Mouse (Mus musculus) limb, embryonic 15.5 days (tissue): ENCODE data around the gene Slc7a4. TPM values are rescaled to one million over a fixed set of nuclear protein-coding genes. Genes with fewer than 3 reads are reported as not detected.
"Not testable (repeated sequence)": the region's sequence is repeated elsewhere in the genome, so short reads cannot be mapped to it uniquely, and the experiment has no call there.

Source experiments
- ATAC-seq: fragments of 200-750 bp; cut with Nextera tagmentation; 2 replicates; pipeline ENCODE4 v1.8.0; 2017; ENCODE audit warnings: low read depth, moderate TSS enrichment; ENCODE audit not compliant: insufficient number of reproducible peaks, low FRiP score, low TSS enrichment
- H3K27ac ChIP-seq: fragments of 300-500 bp; sonication (generic); 2 replicates; pipeline ENCODE4 v1.5.1; 2015; ENCODE audit warnings: moderate library complexity, mild to moderate bottlenecking, inconsistent platforms
- H3K27me3 ChIP-seq: fragments of 300-500 bp; sonication (generic); 2 replicates; pipeline ENCODE4 v1.6.1; 2015; ENCODE audit warnings: inconsistent platforms
- H3K36me3 ChIP-seq: fragments of 300-500 bp; sonication (generic); 2 replicates; pipeline ENCODE4 v1.6.1; 2015; ENCODE audit warnings: inconsistent platforms
- H3K4me1 ChIP-seq: fragments of 300-500 bp; sonication (generic); 2 replicates; pipeline ENCODE4 v1.6.1; 2015; ENCODE audit warnings: inconsistent platforms
- H3K4me2 ChIP-seq: fragments of 300-500 bp; sonication (generic); 2 replicates; pipeline ENCODE4 v1.6.1; 2015; ENCODE audit warnings: mild to moderate bottlenecking, inconsistent platforms
- H3K4me3 ChIP-seq: fragments of 300-500 bp; sonication (generic); 2 replicates; pipeline ENCODE4 v1.5.1; 2015; ENCODE audit warnings: mild to moderate bottlenecking, inconsistent platforms
- H3K9ac ChIP-seq: fragments of 300-500 bp; sonication (generic); 2 replicates; pipeline ENCODE4 v1.6.1; 2015; ENCODE audit warnings: inconsistent platforms
- H3K9me3 ChIP-seq: fragments of 300-500 bp; sonication (generic); 2 replicates; pipeline ENCODE4 v1.6.1; 2016; ENCODE audit warnings: inconsistent platforms
- WGBS: fragments of 180-500 bp; shearing (Covaris S2); methylation state at CpG from one replicate; pipeline ENCODE4 v1.1.7; 2015; 5-methylcytosine and 5-hydroxymethylcytosine counted together
- polyA plus RNA-seq: library from polyadenylated mRNA; unstranded; fragments of >200 nt; fragmentation: Nextera tagmentation; extraction: Ambion mirVana; gene quantifications from 2 replicates; pipeline ENCODE4 v1.2.1, GENCODE M21; 2015

Gene Slc7a4
- polyA plus RNA-seq: 9.9 and 11.2 TPM in 2 replicates

DNA sequence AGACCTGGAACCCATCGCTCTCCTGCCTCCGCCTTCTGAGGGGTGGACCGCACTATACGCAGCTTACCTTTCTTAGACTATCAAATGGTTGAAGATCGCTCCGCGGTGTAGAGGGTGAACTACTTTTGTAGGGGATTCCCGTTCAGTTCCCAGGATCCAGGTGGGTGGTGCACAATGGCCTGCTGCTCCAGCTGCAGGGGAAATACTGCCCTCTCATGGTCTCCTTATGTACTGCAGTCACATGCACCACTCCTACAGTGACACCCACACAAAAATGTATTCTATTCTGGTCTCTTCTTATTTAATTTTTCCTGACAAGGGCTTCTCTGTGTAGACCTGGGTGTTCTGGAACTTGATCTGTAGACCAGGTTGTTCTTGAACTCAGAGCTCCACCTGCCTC, at the start of gene Slc7a4:
Gene Slc7a4 (minus strand): TSS at position 151 of the 400 bp plus-strand sequence.
- H3K27ac ChIP-seq: no peak within 1 kb of the TSS
- no peak for ATAC-seq
- H3K27me3 ChIP-seq: no peaks in the 10 kb centered on the region; the same call in 1 of the 2 replicates
- no peak within 1 kb of the TSS for H3K4me2 ChIP-seq
- H3K9ac ChIP-seq: no peak within 1 kb of the TSS
- H3K4me1 ChIP-seq: no peaks in the 10 kb centered on the region
- H3K9me3 ChIP-seq: no peaks in the 10 kb centered on the region; the same call in none of the 2 replicates
- WGBS: 22% methylated on average over 8 of the region's 8 CpGs
- H3K36me3 ChIP-seq: no peaks in the 10 kb centered on the region
- H3K4me3 ChIP-seq: no peak within 1 kb of the TSS

DNA sequence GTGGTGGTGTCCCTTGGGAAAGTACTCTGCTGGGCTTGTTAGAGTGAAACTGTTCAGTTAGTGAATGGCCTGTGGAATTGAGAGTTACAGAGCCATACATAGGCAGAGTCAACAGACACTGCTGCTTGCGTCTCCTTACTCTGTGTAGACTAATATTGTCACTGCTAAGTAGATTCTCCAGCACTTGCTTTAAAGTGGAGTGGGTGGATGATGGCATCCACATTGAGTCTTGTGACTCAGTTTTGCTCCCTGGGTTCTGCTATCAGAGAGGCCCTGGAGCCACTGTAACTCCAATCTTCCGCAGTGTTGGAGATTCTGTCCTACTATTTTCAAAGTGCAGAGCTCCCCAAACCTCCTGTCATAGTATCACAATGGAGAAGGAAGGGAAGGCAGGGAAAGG, 49.6 kb upstream of the Slc7a4 start:
- Histone ChIP-seq H3K4me1 (no peaks in the 10 kb centered on the region), H3K4me2 (no peak overlapping the region), H3K36me3 (peaks cover 79% of the 10 kb centered on the region), H3K27me3 (no peaks in the 10 kb centered on the region), H3K9ac (no peak overlapping the region), H3K27ac (no peak overlapping the region), H3K9me3 (no peaks in the 10 kb centered on the region), H3K4me3 (no peak overlapping the region)
- WGBS: 96% methylated on average over 2 of the region's 2 CpGs
- ATAC-seq: no peak

DNA sequence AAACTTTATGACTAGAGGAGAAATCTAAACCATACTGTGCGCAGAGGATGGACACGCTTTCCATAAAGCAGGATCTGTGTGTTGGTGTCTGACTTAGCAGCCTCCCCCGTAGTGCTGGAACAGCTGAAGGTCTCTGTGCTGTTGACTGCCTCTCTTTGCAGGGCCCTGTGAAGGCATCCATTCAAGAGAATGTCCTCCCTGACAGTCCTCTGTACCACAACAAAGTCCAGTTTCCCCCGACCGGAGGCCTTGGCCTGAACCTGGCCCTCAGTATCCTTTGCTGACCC, 43.2 kb upstream of the Slc7a4 start:
- no peak for ATAC-seq
- no peaks in the 10 kb centered on the region for H3K9me3 ChIP-seq
- H3K4me2 ChIP-seq: no peak overlapping the region
- H3K27ac ChIP-seq: no peak overlapping the region
- no peak overlapping the region for H3K4me3 ChIP-seq
- no peaks in the 10 kb centered on the region for H3K27me3 ChIP-seq
- 95% methylated on average over 5 of the region's 5 CpGs for WGBS
- no peaks in the 10 kb centered on the region for H3K4me1 ChIP-seq
- no peak overlapping the region for H3K9ac ChIP-seq
- peaks cover 73% of the 10 kb centered on the region for H3K36me3 ChIP-seq

DNA sequence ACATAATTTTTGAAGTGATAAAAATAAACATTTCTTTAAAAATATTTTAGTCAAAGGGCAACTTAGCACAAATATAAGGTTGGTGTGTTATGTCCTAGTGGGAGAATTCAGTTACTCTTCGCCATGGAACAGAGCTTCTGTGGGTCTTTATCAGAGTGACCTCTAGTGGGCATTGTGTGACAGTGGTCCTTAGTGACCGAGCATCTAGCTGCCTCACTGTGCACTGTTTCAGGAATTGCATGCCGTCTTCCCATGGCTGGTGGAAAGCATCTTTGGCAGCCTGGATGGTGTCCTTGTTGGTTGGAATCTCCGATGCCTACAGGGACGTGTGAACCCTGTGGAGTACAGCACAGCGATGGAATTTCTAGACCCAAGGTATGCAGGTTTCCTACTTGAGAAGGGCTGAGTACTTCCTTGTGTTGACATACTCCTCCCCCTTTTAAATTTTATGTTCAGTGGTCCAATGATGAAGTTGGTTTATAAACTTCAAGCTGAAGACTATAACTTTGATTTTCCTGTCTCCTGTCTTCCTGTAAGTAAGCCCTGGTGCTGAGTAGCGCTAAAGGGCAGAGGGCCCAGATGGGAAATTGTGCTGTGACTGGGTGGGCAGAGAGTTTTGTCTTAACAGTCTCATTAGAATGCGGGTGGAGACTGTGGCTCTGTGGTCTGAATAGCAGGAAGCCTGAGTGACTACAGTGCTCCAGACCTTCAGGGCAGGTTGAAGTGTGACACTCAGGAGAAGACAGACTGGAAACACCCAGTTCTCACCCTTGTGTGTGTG, 42.7 kb upstream of the Slc7a4 start:
- H3K36me3 ChIP-seq: peaks cover 69% of the 10 kb centered on the region
- no peak overlapping the region for H3K27ac ChIP-seq

DNA sequence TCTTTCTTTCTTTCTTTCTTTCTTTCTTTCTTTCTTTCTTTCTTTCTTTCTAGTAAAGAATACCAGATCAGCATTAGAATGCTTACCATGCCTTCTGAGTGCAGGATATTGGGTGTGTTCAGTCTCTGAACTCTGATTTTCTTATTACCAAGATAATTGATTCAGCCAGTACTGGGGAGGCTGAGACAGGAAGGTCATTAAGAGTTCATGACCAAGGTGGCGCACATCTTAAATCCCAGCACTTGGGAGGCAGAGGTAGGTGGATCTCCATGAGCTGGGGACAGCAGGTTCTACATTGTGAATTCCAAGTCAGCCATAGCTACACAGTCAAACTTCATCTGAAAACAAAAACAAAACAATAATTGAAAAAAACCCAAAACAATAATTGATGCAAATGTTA, 38.9 kb upstream of the Slc7a4 start:
- H3K4me1 ChIP-seq: peaks cover 15% of the 10 kb centered on the region
- H3K9me3 ChIP-seq: no peaks in the 10 kb centered on the region
- H3K27me3 ChIP-seq: no peaks in the 10 kb centered on the region
- 93% methylated on average over 1 of the region's 1 CpGs for WGBS
- peaks cover 33% of the 10 kb centered on the region for H3K36me3 ChIP-seq
- no peak overlapping the region for H3K9ac ChIP-seq
- H3K4me2 ChIP-seq: no peak overlapping the region
- no peak overlapping the region for H3K27ac ChIP-seq
- no peak for ATAC-seq
- no peak overlapping the region for H3K4me3 ChIP-seq

More for the DNA sequence above, 42.7 kb upstream of the Slc7a4 start:
- Histone ChIP-seq H3K27me3 (no peaks in the 10 kb centered on the region), H3K4me2 (no peak overlapping the region), H3K4me1 (no peaks in the 10 kb centered on the region), H3K9ac (no peak overlapping the region), H3K9me3 (no peaks in the 10 kb centered on the region), H3K4me3 (no peak overlapping the region)
- ATAC-seq: no peak
- 68% methylated on average over 8 of the region's 8 CpGs for WGBS

DNA sequence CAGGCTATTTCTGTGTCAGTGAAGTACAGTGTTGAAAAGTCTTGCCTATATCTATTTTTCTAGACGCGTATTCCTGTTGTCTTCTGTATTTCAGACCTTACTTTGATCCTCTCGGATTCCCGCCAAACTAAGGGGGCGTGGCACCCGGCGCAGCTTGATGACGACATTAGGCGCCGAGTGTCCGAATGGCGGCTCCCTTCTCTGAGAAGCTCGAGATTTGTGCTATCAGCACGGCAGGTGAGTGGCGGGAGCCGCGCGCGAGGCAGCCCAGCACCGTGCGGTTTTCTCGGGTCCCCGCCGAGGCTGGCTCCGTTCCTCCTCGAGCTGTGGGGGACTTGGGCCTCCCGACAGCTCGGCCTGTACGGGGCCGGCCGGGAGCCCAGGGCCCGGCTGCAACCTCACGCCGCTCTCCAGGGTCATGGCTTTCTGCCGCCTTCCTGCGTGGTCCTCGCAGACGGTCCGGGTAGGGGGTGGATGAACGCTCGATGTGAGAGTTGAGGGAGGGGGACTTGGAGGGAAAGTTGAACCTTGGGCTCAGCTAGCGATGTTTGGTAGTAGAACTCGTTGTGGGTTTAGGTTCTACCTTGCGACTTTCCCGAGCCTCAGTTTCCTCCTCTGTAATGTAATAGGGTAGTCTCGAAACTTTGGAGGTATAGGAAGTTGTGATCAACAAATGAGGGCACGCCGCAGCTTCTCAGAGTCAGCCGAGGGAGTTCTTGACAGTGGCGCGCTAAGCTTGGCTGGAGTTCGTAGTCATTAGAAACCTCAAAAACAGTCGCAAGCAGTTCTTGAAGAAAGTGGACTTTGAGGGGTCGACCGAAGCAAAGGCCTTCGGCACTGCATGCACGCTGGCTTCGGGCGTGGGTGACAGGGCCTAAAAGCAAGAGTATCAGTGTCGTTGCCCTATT, 36.4 kb upstream of the Slc7a4 start, which contains the start of gene Smpd4:
Gene Smpd4 (plus strand): TSS at position 157 of the 908 bp plus-strand sequence.
- H3K36me3 ChIP-seq: peaks cover 15% of the 10 kb centered on the region
- peak within 1 kb of the TSS; percentile 72 for H3K4me2 ChIP-seq
- H3K27ac ChIP-seq: peak within 1 kb of the TSS; percentile 68
- H3K9me3 ChIP-seq: no peaks in the 10 kb centered on the region
- H3K4me1 ChIP-seq: peaks cover 15% of the 10 kb centered on the region
- peak within 1 kb of the TSS; percentile 96 for H3K4me3 ChIP-seq
- no peaks in the 10 kb centered on the region for H3K27me3 ChIP-seq
- 2% methylated on average over 60 of the region's 60 CpGs for WGBS
- 0 out of 2 replicates have a peak, but pooled peaks have one; percentile 59 for ATAC-seq
- H3K9ac ChIP-seq: peak within 1 kb of the TSS; percentile 85

DNA sequence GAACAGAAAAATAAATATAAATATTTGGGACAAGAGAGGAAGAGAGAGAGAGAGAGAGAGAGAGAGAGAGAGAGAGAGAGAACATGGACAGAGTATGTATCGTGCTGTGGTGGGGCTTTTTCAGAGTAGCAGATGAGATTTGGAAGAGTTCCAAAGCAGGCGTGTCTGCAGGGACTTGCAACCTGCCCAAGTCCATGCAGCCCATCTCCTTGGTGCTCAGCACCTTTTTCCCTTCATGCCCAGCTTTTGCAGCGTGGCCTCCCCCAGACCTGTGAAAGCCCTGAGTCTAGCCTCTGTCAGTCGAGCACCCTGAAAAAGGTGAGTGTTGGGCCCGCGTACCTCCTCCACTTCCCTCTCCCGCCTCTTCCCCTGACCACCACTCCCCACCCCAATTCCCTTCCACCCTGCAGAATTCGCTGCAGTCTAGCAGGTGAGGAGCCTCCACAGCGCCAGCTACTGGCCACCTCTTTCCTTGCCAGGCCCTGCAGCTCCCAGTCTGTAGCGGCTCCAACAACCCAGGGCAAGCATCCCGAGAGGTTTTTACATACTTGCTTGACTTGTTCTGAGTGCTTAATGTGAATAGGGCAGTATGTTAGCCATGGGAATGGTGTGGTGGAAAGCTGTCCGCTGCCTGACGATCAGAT, 35.0 kb upstream of the Slc7a4 start:
- H3K36me3 ChIP-seq: 0 out of 2 replicates have a peak, but pooled peaks cover 5% of the 10 kb centered on the region
- 14% methylated on average over 13 of the region's 13 CpGs for WGBS
- H3K4me3 ChIP-seq: peak overlapping the region; percentile 8; the same call in 1 of the 2 replicates
- no peaks in the 10 kb centered on the region for H3K9me3 ChIP-seq
- ATAC-seq: peak; percentile 40; the same call in 1 of the 2 replicates
- peak overlapping the region; percentile 27 for H3K4me2 ChIP-seq
- no peak overlapping the region for H3K27ac ChIP-seq
- H3K27me3 ChIP-seq: no peaks in the 10 kb centered on the region
- no peak overlapping the region for H3K9ac ChIP-seq
- peaks cover 15% of the 10 kb centered on the region for H3K4me1 ChIP-seq

DNA sequence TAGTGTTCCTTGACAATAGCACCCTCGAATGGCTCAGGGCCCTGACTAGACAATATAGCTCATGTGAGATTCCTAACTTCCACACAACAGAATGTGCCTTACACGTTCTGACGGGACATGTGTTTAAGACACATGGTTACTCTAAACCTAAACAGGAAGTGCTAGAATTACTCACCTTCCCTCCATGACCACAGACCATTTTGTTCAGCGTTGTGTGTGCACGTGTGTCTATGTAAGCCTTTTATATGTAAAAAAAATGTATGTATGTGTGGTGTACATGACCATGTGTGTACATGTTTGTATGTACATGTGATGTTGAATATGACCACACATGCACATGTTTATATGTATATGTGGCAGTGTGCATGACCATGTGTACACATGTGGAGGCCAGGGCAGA, 33.2 kb upstream of the Slc7a4 start:
- WGBS: 80% methylated on average over 5 of the region's 5 CpGs
- no peak for ATAC-seq

DNA sequence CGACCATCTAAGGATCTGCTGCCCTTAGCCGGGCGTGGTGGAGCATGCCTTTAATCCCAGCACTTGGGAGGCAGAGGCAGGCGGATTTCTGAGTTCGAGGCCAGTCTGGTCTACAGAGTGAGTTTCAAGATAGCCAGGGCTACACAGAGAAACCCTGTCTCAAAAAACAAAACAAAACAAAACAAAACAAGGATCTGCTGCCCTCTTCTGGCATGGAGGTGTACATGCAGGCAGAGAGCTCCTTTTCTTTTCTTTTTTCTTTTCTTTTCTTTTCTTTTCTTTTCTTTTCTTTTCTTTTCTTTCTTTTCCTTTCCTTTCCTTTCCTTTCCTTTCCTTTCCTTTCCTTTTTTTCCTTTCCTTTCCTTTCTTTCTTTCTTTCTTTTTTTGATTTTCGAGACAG, 31.7 kb upstream of the Slc7a4 start:
- H3K4me2 ChIP-seq, H3K27me3 ChIP-seq, H3K27ac ChIP-seq, H3K9me3 ChIP-seq, H3K4me1 ChIP-seq, H3K36me3 ChIP-seq, H3K4me3 ChIP-seq, ATAC-seq, H3K9ac ChIP-seq: not testable (repeated sequence)
- WGBS: 90% methylated on average over 6 of the region's 6 CpGs

More for the DNA sequence above, 33.2 kb upstream of the Slc7a4 start:
- Histone ChIP-seq H3K4me2 (no peak overlapping the region), H3K9me3 (no peaks in the 10 kb centered on the region), H3K36me3 (no peaks in the 10 kb centered on the region), H3K9ac (no peak overlapping the region), H3K27me3 (no peaks in the 10 kb centered on the region), H3K4me1 (peaks cover 15% of the 10 kb centered on the region), H3K27ac (no peak overlapping the region), H3K4me3 (no peak overlapping the region)

DNA sequence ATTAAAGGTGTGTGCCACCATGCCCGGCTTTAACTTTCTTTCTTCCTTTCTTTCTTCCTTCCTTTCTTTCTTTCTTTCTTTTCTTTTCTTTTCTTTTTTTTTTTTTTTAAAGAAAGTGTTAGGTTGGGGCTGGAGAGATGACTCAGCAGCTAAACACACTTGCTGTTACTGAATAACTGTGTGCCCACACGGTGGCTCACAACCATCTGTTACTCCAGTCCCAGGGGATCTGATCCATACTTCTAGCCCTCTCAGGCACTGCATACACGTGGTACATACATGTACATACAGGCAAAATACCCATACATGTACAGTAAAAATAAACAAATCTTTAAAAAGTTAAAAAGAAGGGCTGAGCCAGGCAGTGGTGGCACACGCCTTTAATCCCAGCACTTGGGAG, 28.4 kb upstream of the Slc7a4 start:
- Histone ChIP-seq H3K9ac (no peak overlapping the region), H3K36me3 (no peaks in the 10 kb centered on the region), H3K27me3 (no peaks in the 10 kb centered on the region), H3K4me1 (no peaks in the 10 kb centered on the region), H3K27ac (no peak overlapping the region), H3K4me2 (no peak overlapping the region), H3K4me3 (no peak overlapping the region), H3K9me3 (no peaks in the 10 kb centered on the region)
- WGBS: 70% methylated on average over 4 of the region's 4 CpGs
- no peak for ATAC-seq

DNA sequence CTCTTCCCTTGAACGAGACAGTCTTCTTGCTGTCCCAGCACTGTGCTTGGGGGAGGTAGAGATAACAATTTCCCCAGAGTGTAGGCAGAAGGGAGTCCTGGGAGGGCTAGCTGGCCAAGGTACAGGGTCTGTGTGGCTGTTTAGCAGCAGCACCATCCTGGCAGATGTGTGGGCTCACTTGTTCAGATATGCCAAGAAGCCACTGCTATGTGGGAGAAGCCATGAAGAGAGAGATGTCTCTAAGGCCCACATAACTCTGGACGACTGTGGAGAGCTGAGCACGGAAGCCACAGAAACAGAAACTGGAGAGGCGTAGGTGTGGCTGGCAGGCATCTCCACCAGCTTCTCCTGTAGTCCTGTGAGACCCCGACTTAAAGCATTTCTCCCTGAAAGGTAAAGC, 22.7 kb upstream of the Slc7a4 start:
- no peak overlapping the region for H3K4me2 ChIP-seq
- no peaks in the 10 kb centered on the region for H3K9me3 ChIP-seq
- no peaks in the 10 kb centered on the region for H3K36me3 ChIP-seq
- H3K27ac ChIP-seq: no peak overlapping the region
- no peak for ATAC-seq
- no peaks in the 10 kb centered on the region for H3K27me3 ChIP-seq
- 82% methylated on average over 5 of the region's 5 CpGs for WGBS
- no peak overlapping the region for H3K9ac ChIP-seq
- H3K4me3 ChIP-seq: no peak overlapping the region
- H3K4me1 ChIP-seq: no peaks in the 10 kb centered on the region
